Mouse (Mus musculus): Measurements from ENCODE around the gene Polr2l. TPM values are rescaled to one million over a fixed set of nuclear protein-coding genes. Genes with fewer than 3 reads are reported as not detected.

The Polr2l gene
- polyA plus RNA-seq, 1 experiment from 2014 or later = 74.5 TPM

DNA sequence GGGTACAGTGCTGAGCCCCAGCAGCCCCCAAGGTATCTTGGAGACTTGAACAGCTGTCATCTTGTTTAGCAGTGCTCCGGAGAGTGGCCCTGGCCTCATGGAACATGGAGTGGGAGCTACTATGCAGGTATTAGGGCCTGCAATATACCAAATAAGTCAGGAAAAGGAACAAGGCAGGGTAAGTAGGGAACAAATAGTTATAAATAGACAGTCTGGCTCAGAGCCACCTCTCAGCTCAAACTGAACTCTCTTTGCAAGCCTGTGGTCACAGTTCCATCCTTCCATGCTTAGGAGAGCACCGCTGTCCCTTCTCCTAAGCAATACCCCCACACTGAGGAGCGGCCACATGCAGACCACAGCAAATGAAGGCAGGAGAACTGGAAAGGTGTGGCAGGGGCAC is 22.7 kb upstream of the Polr2l start:
- Histone ChIP-seq H3K27ac (no peak overlapping the region), H3K4me3 (no peak overlapping the region), H3K36me3 (peaks cover 51% of the 10 kb centered on the region), H3K9me3 (no peaks in the 10 kb centered on the region), H3K27me3 (ENCODE audit: insufficient read depth, poor library complexity, severe bottlenecking) (no peaks in the 10 kb centered on the region), H3K4me1 (peaks cover 16% of the 10 kb centered on the region; the same call in 1 of the 2 replicates)
- no peak for DNase-seq (ENCODE audit: low spot score)
- 91% methylated on average over 3 of the region's 3 CpGs for WGBS

DNA sequence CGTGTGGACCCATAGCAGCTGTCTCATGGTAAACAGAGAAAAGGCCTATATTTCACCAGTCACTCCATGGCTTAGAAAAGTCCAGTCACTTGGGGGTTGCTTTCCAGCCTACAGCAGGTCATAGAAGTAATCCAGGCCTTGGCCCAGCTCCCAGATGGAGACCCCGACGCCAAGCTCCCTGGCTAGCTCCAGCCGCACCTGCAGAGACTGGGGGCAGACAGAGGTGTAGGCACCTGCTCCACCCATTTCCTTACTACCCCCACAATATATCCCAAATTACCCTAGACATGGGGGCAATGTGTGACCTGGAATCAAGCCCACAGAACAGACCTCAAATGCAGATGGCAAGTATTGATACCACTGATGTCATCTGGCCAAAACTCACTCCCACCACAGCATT is 21.0 kb upstream of the Polr2l start:
- Histone ChIP-seq H3K4me1 (peaks cover 16% of the 10 kb centered on the region; the same call in 1 of the 2 replicates), H3K27me3 (ENCODE audit: insufficient read depth, poor library complexity, severe bottlenecking) (no peaks in the 10 kb centered on the region), H3K9me3 (no peaks in the 10 kb centered on the region), H3K27ac (no peak overlapping the region), H3K36me3 (peaks cover 59% of the 10 kb centered on the region), H3K4me3 (no peak overlapping the region)
- 90% methylated on average over 4 of the region's 4 CpGs for WGBS
- no peak for DNase-seq (ENCODE audit: low spot score)

DNA sequence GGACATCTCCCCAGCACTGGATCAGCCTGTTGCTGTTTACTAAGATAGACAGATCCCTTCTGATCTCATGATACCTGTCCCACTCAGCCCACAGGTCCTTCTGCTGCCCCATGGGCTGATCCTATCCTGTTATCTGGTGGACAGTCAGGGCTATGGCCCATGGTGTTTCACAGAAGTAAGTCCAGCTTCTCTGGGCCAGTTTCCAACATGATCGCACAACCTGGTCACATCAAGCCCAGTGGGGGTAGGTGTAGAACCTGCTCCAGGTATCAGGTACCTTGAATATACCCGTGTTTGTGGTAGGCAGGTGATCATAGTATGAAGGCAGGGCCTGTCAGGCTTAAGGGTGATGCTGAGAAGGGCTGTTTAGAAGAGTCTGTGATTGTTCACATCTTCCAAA is 20.4 kb upstream of the Polr2l start:
- no peaks in the 10 kb centered on the region for H3K9me3 ChIP-seq
- H3K4me1 ChIP-seq = peaks cover 16% of the 10 kb centered on the region; the same call in 1 of the 2 replicates
- peaks cover 62% of the 10 kb centered on the region for H3K36me3 ChIP-seq
- H3K27me3 ChIP-seq (ENCODE audit: insufficient read depth, poor library complexity, severe bottlenecking) = no peaks in the 10 kb centered on the region
- no peak overlapping the region for H3K27ac ChIP-seq
- 86% methylated on average over 2 of the region's 2 CpGs for WGBS
- DNase-seq (ENCODE audit: low spot score) = no peak
- H3K4me3 ChIP-seq = no peak overlapping the region

DNA sequence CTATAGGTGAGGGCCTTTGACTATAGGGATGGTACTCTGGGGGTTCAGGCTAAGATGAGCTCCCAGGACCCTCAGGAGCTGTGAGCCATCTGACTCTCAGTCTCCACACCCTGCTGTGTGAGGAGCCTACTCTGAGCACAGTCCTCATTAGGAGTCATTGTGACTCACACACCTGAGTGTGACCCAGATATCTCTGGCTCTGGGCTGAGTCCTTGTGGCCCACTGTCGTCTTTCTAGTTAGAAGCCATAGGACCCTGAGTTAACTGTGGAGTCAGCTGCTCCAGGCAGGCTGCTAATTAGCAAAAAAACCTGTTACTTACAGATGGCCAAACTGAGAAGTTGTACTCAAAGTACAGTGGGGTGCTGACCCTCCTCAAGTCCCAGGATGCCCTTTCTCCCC is 18.8 kb upstream of the Polr2l start:
- Histone ChIP-seq H3K9me3 (no peaks in the 10 kb centered on the region), H3K4me1 (peaks cover 7% of the 10 kb centered on the region; the same call in 1 of the 2 replicates), H3K4me3 (no peak overlapping the region), H3K36me3 (peaks cover 50% of the 10 kb centered on the region), H3K27me3 (ENCODE audit: insufficient read depth, poor library complexity, severe bottlenecking) (no peaks in the 10 kb centered on the region), H3K27ac (no peak overlapping the region)
- WGBS = 70% methylated on average over 1 of the region's 1 CpGs
- DNase-seq (ENCODE audit: low spot score) = no peak

DNA sequence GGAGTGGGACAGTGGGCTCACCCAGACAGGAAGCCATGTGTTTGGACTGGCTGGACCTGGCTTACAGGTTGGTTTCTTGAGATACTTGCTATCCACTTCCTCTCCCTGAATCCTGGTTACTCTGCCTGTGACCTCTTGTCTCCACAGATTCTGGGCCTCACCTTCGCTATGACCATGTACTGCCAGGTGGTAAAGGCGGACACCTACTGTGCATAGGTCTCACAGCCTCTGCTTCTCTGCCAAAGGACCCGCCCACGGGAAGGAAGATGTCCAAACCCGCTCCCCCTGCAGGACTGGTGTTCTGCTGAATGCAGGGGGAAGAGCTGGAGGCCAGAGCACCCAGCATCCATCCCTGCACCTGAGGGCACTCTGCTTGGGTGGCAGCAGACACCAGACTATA is 17.8 kb upstream of the Polr2l start:
- 91% methylated on average over 5 of the region's 5 CpGs for WGBS
- no peak for DNase-seq (ENCODE audit: low spot score)
- no peak overlapping the region for H3K4me3 ChIP-seq
- H3K27ac ChIP-seq = no peak overlapping the region
- H3K36me3 ChIP-seq = peaks cover 49% of the 10 kb centered on the region
- H3K27me3 ChIP-seq (ENCODE audit: insufficient read depth, poor library complexity, severe bottlenecking) = no peaks in the 10 kb centered on the region
- H3K9me3 ChIP-seq = no peaks in the 10 kb centered on the region
- H3K4me1 ChIP-seq = peaks cover 7% of the 10 kb centered on the region; the same call in 1 of the 2 replicates

DNA sequence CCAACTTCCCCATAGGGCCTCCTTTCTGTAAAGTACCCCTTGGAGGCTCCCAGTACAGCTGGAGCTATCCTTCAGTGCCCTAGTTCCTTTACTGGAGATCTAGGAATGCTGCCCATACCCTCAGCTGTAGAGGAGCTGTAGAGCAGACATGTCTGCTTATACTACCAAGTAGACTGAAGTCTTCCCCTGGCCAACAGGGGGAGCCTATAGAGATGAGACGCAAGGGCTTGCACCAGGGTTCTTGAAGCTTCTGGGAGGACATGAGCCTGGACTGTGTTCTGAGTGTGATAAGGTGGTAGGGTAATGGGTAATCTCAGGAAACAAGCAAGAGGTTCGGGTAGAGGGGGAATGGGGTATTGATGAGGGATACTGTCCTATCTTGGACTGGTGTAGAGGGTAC is 16.2 kb upstream of the Polr2l start:
- H3K27me3 ChIP-seq (ENCODE audit: insufficient read depth, poor library complexity, severe bottlenecking) = no peaks in the 10 kb centered on the region
- no peak for DNase-seq (ENCODE audit: low spot score)
- H3K4me1 ChIP-seq = no peaks in the 10 kb centered on the region
- 65% methylated on average over 2 of the region's 2 CpGs for WGBS
- H3K36me3 ChIP-seq = peaks cover 55% of the 10 kb centered on the region
- H3K27ac ChIP-seq = no peak overlapping the region
- no peak overlapping the region for H3K4me3 ChIP-seq
- H3K9me3 ChIP-seq = no peaks in the 10 kb centered on the region

DNA sequence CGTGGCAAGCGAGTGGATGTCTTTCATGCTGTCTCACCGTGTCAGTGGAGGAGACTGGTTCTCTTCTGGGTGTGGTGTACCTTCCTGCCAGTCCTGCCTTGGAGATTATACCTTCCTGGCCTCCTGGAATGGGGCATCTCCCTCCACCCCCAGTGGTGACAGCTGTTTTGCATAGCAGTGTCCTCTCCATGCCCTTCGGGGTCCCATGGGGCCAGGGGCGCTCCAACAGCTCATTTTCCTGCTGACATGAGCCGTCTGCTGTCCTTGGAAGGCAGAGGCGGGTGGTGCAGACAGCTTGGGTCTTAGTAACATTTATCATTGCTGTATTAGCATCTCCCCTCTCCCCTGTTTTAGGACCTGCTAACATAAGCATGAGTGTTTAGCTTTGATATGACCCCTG is 12.2 kb upstream of the Polr2l start:
- Histone ChIP-seq H3K36me3 (peaks cover 23% of the 10 kb centered on the region; the same call in 1 of the 2 replicates), H3K27ac (no peak overlapping the region), H3K4me3 (no peak overlapping the region), H3K9me3 (no peaks in the 10 kb centered on the region), H3K27me3 (ENCODE audit: insufficient read depth, poor library complexity, severe bottlenecking) (peaks cover 15% of the 10 kb centered on the region), H3K4me1 (peaks cover 13% of the 10 kb centered on the region)
- 71% methylated on average over 7 of the region's 7 CpGs for WGBS
- no peak for DNase-seq (ENCODE audit: low spot score)

DNA sequence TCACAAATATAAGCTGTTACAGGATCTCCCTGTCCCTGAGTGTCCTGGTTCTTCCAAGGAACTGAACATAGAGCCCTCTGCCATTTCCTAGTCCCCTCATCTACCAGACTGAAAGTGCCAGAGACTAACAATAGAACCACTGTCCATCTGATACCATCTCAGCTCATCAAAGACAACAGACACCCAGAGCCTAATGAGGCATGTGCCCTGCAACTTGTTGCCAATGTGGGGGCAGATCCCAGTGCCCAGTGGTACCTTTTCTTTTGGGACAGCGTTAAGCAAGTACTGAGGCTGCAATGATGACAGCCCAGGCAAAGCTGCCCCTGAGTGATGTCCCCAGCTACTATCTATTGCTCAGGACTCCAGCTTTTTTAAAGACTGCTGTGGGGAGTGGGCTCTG is 11.3 kb upstream of the Polr2l start:
- Histone ChIP-seq H3K27me3 (ENCODE audit: insufficient read depth, poor library complexity, severe bottlenecking) (peaks cover 15% of the 10 kb centered on the region), H3K27ac (no peak overlapping the region), H3K4me3 (no peak overlapping the region), H3K4me1 (peaks cover 22% of the 10 kb centered on the region), H3K36me3 (peaks cover 15% of the 10 kb centered on the region; the same call in 1 of the 2 replicates), H3K9me3 (no peaks in the 10 kb centered on the region)
- no peak for DNase-seq (ENCODE audit: low spot score)
- 92% methylated on average over 1 of the region's 1 CpGs for WGBS

DNA sequence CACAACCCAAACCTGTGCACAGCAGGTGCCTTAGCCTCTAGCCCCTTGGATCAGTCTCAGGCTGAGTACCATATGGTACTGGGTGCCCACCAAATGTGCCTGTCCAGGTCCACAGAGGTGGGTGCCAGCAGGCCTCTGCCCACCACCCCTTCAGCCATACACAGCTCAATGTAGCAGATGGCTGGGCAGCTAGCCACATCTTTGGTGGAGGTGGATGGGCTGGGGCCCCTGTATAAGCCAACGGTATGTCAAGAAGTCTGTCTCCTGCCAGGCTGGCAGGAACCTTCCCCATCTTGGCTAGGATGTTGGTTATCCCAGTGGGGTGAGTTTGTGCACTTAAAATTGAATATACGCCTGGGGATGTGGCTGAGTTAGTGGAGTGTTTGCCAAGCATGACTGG is 10.7 kb upstream of the Polr2l start:
- Histone ChIP-seq H3K9me3 (no peaks in the 10 kb centered on the region), H3K4me3 (no peak overlapping the region), H3K4me1 (peaks cover 28% of the 10 kb centered on the region), H3K27ac (no peak overlapping the region), H3K27me3 (ENCODE audit: insufficient read depth, poor library complexity, severe bottlenecking) (peaks cover 15% of the 10 kb centered on the region), H3K36me3 (peaks cover 10% of the 10 kb centered on the region; the same call in 1 of the 2 replicates)
- WGBS = 87% methylated on average over 2 of the region's 2 CpGs
- no peak for DNase-seq (ENCODE audit: low spot score)

DNA sequence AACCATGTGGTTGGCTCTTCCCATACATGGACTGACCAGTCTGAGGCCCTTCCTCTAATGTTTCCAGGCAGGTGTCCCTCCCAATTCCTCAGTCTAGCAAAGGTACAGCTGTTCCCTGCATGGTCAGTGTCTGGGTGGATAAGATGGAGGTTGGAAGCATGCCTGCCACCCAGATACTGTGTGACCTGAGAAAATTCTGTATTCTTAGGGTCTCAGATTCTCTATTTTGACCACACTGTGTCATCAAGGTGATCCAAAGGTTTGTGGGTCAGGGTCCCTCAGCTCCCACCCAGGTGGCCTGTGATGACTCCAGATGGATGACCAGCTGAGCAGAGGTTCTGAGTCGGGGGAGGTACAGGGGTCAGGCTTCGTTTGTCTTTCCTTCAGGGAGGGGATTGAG is 10.3 kb upstream of the Polr2l start:
- no peak for DNase-seq (ENCODE audit: low spot score)
- WGBS = 88% methylated on average over 2 of the region's 2 CpGs
- Histone ChIP-seq H3K9me3 (no peaks in the 10 kb centered on the region), H3K4me3 (no peak overlapping the region), H3K36me3 (peaks cover 10% of the 10 kb centered on the region; the same call in 1 of the 2 replicates), H3K27ac (no peak overlapping the region), H3K4me1 (peaks cover 31% of the 10 kb centered on the region), H3K27me3 (ENCODE audit: insufficient read depth, poor library complexity, severe bottlenecking) (peaks cover 15% of the 10 kb centered on the region)

DNA sequence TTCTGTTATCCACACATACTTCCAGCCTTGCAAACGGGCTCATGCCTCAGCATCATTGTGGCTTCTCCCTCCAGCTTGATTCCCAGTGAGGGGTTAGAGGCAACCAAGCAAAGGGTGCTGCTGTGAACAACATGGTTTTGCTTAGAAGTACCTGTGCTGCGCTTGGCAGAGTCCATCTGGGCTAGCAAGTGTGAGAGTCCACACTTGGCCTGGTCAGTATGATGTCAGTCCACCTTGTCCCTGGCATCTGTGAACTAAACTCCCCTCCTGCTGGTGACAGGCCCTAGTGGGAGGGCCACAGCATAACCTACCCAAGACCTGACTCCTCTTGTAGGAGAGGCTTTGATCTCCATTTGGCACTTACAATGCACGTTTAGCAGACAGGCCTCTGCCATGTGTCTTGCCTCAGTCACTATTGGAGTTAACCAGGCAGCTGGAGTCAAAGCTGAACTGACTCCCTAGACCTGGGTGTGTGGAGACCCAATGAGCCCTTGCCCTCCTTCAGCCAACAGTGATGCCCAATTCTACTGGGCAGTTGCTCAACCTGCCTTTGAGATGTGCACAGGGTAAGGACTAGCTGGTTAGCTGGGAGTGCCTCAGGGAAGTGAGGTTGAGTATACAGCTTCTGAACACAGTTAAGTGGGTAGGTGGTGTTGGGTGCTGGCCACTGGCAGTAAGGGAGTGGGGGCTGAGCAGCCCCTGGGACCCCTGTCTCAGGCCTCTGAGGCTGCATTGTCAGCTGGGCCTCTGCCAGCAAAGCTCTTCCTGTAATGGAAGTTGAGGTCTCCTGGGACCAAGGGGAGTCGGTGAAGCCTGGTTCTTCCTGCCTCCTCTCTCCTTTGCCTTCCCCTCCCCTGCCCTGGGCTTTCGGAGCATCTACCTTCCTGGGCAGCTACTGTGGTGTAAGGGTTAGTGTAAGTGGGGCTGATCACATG is 9.5 kb upstream of the Polr2l start:
- peaks cover 31% of the 10 kb centered on the region for H3K4me1 ChIP-seq
- peaks cover 10% of the 10 kb centered on the region; the same call in 1 of the 2 replicates for H3K36me3 ChIP-seq
- H3K27me3 ChIP-seq (ENCODE audit: insufficient read depth, poor library complexity, severe bottlenecking) = peaks cover 15% of the 10 kb centered on the region
- H3K4me3 ChIP-seq = no peak overlapping the region
- DNase-seq (ENCODE audit: low spot score) = no peak
- H3K27ac ChIP-seq = no peak overlapping the region
- WGBS = 70% methylated on average over 5 of the region's 5 CpGs
- no peaks in the 10 kb centered on the region for H3K9me3 ChIP-seq

DNA sequence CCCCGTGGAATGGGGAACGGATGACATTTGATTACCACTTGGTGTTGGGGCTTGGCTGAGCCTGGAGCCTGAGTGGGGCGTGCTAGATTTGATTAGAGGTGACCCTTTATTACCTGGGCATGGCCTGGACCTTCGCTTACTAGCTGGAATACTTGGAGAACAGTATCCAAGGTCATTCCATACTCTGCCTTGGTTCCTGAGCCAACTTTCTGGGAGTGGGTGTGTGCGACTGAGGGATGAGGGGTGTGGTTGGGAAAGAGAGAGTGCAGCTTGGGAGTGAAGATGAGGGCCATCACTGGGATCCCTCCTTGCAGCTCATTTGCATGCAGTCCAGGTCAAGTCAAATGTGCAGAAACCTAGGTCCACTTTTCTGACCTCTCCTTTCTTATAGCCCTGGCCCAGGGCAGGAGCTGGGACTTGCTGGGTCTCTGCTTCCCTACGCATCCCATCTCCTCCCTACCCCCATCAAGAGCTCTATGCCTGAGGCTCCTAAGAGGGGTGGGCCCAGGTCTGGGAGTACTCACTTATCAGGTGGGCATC is 8.3 kb upstream of the Polr2l start:
- H3K9me3 ChIP-seq = no peaks in the 10 kb centered on the region
- peaks cover 15% of the 10 kb centered on the region for H3K27me3 ChIP-seq (ENCODE audit: insufficient read depth, poor library complexity, severe bottlenecking)
- peaks cover 10% of the 10 kb centered on the region; the same call in 1 of the 2 replicates for H3K36me3 ChIP-seq
- no peak overlapping the region for H3K27ac ChIP-seq
- DNase-seq (ENCODE audit: low spot score) = no peak
- H3K4me1 ChIP-seq = peaks cover 35% of the 10 kb centered on the region
- no peak overlapping the region for H3K4me3 ChIP-seq
- 82% methylated on average over 6 of the region's 6 CpGs for WGBS

DNA sequence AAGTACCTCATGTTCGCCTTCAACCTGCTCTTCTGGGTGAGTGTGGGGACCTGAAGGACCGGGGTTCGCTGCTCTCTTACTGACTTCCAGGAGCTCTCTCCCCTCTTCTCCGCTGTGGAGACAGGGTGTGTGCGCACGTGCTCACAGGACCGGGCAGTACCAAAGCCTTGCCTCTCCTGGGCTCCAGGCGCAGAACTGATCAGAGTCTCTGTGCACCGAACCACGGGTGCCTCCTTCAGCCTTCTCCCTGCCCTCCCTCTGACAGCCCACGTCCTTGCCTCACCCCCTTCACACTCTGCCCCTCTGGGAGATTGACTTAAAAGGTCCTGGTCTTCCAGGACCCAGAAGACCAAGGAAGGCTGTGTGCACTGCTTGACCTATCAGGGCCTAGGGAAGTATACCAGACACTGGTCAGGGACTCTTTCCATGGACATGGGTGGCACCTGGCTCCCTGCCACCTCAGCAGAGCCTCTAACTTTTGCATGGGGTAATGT is 7.6 kb upstream of the Polr2l start:
- H3K36me3 ChIP-seq = peaks cover 10% of the 10 kb centered on the region; the same call in 1 of the 2 replicates
- peak overlapping the region; percentile 73 for H3K4me3 ChIP-seq
- H3K27ac ChIP-seq = peak overlapping the region; percentile 75; the same call in 1 of the 2 replicates
- 13% methylated on average over 11 of the region's 11 CpGs for WGBS
- DNase-seq (ENCODE audit: low spot score) = no peak
- H3K9me3 ChIP-seq = no peaks in the 10 kb centered on the region
- peaks cover 15% of the 10 kb centered on the region for H3K27me3 ChIP-seq (ENCODE audit: insufficient read depth, poor library complexity, severe bottlenecking)
- peaks cover 41% of the 10 kb centered on the region for H3K4me1 ChIP-seq

All from heart, embryonic 10.5 days (tissue).